Mouse (Mus musculus) hematopoietic stem cell, adult 5-6 weeks (primary cell): Measurements from ENCODE around the gene Btf3l4. TPM values are rescaled to one million over a fixed set of nuclear protein-coding genes. Genes with fewer than 3 reads are reported as not detected.

ENCODE experiments used
- ATAC-seq, 2 experiments: fragments of 125-278 bp in 1 of 2; replicated peaks in 1 of 2; 2 replicates each; pipeline ENCODE4 v1.8.0; 2016 to 2017; ENCODE audit warnings: inconsistent platforms in 2 of 2, mild to moderate bottlenecking in 2 of 2, moderate number of reproducible peaks in 2 of 2, low read depth in 1 of 2, moderate TSS enrichment in 1 of 2; ENCODE audit not compliant: low FRiP score in 2 of 2, poor library complexity in 2 of 2, severe bottlenecking in 2 of 2, insufficient read depth in 1 of 2, low TSS enrichment in 1 of 2
- total RNA-seq: library from RNA; stranded (forward); fragments of 172-1452, 232-1000 nt; gene quantifications from 2 replicates; pipeline ENCODE4 v1.2.3, GENCODE M21; 2017

Gene Btf3l4
- 86.5 and 89.5 TPM in 2 replicates for total RNA-seq

- ATAC-seq = peak; percentile 90 to 94
Measured at GRCm38 (mm10) chr4:108832916-108833827, at the start of gene Btf3l4. TSS of gene Btf3l4 (minus strand) at chr4:108833614.

- ATAC-seq = peak; percentile 86 to 92
Measured at GRCm38 (mm10) chr4:108878963-108879822, 45.8 kb upstream of the Btf3l4 start, which contains the start of gene Rab3b. TSS of gene Rab3b (plus strand) at chr4:108879063.

- ATAC-seq = no peak
Measured at GRCm38 (mm10) chr4:108877901-108878300, 44.5 kb upstream of the Btf3l4 start.

GRCm38 (mm10) chr4:108873746-108874145 lies 40.3 kb upstream of the Btf3l4 start:
- ATAC-seq = no peak

GRCm38 (mm10) chr4:108869730-108870374 lies 36.4 kb upstream of the Btf3l4 start:
- ATAC-seq = peak; percentile 83 to 91

GRCm38 (mm10) chr4:108866806-108867205 lies 33.4 kb upstream of the Btf3l4 start:
- no peak for ATAC-seq

GRCm38 (mm10) chr4:108848505-108848848 lies 15.1 kb upstream of the Btf3l4 start, which contains the start of gene A730015C16Rik:
TSS of gene A730015C16Rik (minus strand) at chr4:108848619.
- no peak for ATAC-seq

- ATAC-seq = peak; percentile 84
Measured at GRCm38 (mm10) chr4:108847715-108848504, 14.5 kb upstream of the Btf3l4 start, which contains the start of gene Kti12. TSS of gene Kti12 (plus strand) at chr4:108847785.

GRCm38 (mm10) chr4:108845824-108846569 lies 12.6 kb upstream of the Btf3l4 start:
- no peak for ATAC-seq

- ATAC-seq = no peak
Measured at GRCm38 (mm10) chr4:108843336-108843735, 9.9 kb upstream of the Btf3l4 start.

- ATAC-seq = no peak
Measured at GRCm38 (mm10) chr4:108841920-108842578, 8.6 kb upstream of the Btf3l4 start.

GRCm38 (mm10) chr4:108838031-108838430 lies 4.6 kb upstream of the Btf3l4 start:
- no peak for ATAC-seq

- ATAC-seq = no peak
Measured at GRCm38 (mm10) chr4:108835496-108835895, 2.1 kb upstream of the Btf3l4 start.

GRCm38 (mm10) chr4:108834971-108835311 lies 1.5 kb upstream of the Btf3l4 start:
- no peak for ATAC-seq

GRCm38 (mm10) chr4:108834115-108834970 lies 929 bp upstream of the Btf3l4 start, which contains the start of gene Txndc12:
TSS of gene Txndc12 (plus strand) at chr4:108834601.
- ATAC-seq = peak; percentile 59 to 66
